Mouse (Mus musculus) gastrocnemius, adult 8-10 months (tissue): ENCODE data around the gene Unc79. TPM values are rescaled to one million over a fixed set of nuclear protein-coding genes. Genes with fewer than 3 reads are reported as not detected.

ENCODE experiments used
- DNase-seq, 2 experiments: peaks; one replicate each; pipeline ENCODE4 v3.0.0; 2022; ENCODE audit warnings: low spot score in 2 of 2
- total RNA-seq, 4 experiments: library from RNA; stranded (reverse); gene quantifications; 2 replicates each; pipeline ENCODE4 v1.2.4; 2022

The Unc79 gene
- under 1 TPM in 2 of 4 experiments, not detected in 2; 0.17 to 0.40 TPM for total RNA-seq

DNA sequence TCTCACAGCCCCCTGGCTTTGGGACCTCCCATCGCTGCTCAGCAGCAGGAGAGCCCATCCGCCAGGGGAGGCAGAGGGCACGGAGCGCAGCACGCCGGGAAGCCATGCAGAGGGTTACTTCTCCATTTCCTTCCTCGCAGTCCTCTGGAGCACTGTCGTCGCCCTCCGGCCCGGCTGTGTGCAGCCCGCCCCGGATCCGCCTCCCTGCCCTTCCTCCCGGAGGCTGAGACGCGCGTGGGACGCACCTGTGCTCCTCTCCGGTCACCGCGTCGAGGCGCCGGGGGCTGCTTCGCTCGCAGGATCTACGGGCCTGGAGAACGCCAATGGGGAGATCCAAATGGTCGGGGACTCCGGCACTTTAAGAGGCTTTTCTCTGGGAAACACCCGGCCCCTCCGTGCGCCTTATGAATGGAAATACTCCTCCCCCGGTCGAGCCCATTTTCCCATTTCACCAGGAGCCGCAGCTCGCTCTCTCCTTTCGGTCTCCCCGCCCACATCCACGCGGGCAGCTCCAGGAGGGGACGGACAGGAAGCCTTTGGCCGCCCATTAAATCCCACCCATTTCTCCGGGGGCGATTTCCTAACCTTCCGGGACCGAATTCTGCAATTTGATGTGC is at the start of gene Unc79:
TSS of gene Unc79 (plus strand) at position 82 of the 617 bp plus-strand sequence.
- DNase-seq, result no peak

DNA sequence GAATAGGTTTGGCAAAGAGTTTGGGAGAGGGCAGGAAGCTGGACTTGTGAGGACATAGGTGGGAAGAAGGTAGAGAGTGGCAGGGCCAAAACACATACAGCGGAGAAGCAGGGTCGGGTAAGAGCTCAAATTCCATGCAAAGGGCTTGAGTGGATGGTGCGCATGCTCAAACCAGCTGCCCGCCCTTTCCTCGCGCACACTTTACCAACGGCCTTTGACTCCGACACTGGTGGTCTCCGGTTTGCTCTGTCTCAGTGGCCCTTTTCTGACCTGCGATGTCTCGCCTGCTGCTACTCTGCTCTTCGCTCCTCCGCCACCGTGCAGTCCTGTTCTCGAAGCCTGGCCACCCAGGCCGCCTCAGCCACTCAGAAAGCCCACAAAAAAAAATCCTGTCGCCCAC is 49.6 kb upstream of the Unc79 start, which contains the start of gene Cox8c:
TSS of gene Cox8c (plus strand) at position 226 of the 400 bp plus-strand sequence.
- DNase-seq, result no peak

DNA sequence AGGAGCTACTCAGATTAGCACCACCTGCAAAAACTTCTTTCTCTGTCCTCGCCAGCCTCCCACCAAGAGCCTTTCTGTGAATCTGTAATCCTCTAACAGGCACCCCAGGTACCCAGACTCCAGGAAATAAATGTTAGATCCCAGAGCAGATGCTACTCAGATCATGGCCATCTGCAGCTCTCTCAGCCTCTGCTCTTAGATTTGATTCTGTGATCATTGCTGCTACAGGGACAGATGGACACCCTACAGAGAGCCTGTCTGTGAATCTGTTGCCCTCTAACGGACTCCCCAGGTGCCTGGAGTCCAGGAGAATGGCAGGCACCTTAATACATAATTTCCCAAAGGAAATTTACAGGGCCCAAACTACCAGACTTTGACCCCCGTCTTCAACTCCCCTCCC is 40.5 kb upstream of the Unc79 start:
- DNase-seq, result no peak

DNA sequence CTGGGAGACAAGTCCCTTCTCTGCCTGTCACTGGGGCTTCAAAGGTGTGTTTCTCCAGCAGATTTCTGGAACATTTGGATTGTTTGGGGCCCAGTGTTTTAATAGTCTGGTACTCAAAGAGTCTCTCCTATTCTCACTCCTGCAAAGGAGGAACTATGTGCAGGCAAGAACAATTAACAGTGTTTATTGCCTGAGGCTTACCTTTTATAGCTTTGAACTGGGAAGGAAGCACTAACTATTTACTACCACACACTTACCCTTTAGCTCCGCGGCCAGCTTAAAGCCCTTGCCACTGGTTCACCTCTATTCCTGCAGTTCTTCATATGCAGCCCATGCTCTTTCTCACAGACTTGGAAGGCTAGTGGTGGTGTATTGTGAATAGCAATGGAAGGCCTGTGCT is 32.6 kb upstream of the Unc79 start:
- no peak for DNase-seq

DNA sequence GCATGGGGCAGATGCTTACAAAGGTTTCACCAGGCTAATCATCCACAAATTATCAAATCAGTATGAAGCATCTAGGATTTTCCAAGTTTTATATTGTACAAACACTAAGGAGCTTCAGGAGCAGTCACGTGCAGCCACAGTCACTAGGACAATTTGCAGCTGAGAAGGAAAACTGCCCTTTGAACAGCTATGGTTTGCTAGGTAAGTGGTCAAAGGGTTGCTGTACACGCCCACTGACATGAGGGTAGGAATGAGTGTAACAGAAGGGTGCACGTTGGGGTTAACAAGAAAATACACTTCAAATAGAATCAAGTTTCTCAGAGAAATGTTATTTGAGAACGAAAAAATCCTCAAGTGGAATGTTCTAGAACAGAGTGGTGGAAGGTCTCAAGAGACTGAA is 18.9 kb upstream of the Unc79 start:
- DNase-seq, result no peak

DNA sequence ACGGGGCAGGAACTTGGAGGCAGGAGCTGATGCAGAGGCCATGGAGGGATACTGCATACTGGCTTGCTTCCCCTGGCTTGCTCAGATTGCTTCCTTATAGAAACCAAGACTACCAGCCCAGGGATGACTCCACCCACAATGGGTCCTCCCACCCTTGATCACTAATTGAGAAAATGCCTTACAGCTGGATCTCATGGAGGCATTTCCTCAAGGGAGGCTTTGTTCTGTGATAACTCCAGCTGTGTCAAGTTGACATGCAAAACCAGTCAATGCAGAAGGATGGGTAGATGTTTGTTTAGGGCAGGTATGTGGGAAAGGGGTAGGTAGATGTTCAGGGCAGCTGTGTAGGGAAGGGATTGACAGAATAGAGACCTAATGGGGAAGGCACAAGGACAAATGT is 18.3 kb upstream of the Unc79 start:
- DNase-seq, result no peak

DNA sequence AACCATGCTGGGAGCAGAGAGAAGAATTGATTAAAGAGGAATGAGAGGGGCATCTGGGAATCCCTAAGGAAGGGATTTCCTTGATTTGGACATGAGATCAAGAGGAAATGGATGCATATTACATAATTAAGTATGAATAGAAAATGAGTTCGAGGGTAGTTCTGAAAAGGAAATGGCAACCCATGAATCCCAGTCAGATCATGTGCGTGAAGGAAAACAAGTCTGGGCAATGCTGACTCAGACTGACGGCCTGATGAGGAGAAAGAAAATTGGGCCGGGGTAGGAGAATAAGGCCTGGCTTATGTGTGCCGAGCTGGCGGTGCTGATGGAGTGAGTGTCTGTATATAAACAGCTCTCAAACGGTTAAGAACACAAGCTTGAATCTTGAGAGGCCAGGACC is 17.9 kb upstream of the Unc79 start:
- no peak for DNase-seq

DNA sequence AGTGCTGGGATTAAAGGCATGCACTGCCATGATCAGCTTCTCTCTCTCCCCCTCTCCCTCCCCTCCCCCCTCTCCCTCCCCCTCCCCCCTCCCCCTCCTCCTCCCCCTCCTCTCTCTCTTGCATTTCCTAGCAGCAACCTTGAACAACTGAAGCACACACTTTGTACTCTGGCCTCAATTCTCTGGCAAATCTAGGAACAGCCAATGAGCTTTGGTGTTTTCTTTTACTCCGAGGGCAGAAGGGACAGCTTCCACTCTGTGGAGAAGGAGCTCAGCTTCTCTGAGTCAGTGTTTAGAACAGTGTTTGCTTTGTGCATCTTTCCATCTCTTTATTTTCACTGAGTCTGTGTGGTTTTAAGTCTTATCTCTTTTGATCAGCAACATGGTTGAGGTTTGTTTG is 12.8 kb upstream of the Unc79 start:
- DNase-seq, result no peak

DNA sequence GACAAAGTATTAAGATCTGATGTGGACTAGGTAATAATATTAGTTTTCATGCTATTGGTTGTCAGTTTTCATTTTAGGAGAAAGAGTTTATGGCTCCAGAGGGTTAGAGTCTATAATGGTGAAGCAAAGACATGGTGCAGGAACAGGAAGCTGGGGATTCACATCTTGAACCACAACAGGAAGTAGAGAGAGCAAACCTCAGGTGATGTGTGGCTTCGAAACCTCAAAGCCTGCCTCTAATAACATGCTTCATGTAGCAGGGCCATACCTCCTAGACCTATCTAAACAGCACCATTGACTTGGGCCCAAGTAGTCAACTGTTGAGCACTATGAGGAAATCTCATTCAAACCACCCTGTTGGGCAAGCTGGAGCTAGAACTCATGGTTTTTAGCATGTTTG is 3.1 kb upstream of the Unc79 start:
- DNase-seq, result no peak

DNA sequence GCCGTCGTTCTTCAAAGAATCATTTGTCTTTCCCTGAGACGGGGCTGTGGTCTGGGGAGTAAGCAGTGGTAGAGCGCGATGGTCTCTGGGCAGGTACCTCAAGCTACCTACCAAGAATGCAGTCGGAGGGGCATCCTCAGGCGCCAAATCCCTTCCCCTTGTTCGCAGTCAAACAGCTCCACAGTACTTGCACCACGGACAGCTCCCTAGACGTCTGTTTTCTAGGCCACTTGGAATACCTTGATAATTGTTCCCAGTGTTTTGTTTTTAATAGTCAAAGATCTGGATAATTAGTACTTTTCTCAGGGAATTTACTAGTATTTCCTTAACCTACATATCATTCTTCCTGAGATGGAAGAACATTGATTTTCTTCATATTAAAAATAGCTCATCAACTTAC is 833 bp upstream of the Unc79 start:
- no peak for DNase-seq

DNA sequence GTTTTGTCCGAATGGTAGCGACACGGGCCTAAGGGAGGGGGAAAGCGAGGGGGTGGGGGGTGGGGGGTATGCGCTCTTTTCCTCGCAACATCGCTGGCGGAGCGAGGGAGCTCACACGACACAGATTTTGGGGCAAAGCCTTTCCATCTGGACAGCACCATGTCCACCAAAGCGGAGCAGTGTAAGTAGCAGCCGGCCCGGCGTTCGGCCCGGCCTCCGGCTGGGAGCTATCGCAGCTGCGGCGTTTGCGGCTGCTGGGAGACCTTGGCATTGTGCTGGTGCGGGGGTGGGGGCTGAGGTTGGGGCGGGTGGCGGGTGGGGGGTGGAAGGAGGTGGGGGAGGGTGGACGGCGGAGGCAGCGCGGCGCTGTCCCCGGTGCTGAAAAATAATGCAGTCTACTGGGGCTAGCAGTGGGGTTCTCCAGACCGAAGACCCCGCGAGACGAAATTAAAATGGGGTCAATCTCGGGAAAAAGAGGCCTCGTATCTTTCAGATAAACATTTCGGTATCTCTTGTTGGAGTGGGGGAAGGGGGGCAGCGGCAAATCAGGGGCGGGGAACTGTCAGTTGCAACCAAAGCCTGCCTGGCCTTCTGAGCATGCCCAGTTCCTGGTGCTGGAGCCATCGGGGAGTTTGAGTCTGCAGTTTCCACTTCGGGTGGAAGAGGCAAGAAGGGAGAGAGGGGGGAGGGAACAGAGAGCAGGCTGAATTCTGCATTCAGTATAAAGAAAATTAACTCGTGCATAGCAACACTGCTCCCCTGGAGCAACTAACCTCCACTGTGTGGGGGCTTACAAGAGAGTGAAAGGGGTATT is 943 bp downstream of the Unc79 start:
- no peak for DNase-seq

DNA sequence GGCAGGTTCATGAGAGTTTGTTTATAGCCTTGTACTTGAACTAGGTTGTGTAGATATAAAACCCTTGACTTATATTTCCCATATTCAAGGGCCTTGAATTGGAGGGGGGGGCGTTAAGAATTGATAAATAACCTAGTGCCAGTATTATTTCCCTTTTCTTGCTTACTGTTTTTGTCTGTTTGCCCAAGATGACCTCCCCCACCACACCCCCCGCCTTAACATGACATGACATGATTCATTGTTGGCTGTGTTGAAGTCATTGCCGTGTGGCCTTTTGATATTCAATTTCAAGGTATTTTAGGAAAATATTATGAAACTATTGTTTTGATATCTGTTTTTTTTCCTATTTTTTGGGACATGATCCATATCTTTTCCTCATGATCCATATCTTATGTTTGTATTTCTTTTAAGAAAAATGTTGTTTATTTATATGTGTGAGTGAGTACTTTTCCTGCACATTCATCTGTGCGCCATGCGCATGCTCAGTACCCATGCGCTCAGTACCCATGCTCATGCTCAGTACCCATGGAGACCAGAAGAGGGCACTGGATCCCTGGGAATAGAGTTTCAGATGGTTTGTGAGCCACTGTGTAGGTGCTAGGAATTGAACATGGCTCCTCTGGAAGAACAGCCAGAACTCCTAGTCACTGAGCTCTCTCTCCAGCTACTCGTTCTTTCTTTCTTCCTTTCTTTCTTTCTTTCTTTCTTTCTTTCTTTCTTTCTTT is 11.6 kb downstream of the Unc79 start:
- no peak for DNase-seq

DNA sequence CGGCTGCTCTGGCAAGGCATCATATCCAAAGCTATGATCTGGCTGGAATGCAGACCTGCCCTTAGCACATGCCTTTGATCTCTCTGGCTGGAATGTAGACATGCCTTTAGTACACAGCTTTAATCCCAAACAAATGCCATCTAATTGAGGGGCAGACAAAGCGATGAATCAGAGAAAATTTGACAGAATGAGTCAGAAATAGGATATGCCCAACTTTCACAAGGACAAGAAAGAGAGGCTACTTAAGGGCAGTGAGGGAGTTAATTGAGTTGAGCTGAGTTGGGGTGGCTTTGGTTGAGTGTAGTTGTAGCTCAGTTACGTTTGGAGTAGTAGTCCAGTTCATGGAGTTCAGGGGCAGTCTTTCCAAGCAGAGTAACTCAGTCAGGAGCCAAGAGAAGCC is 12.4 kb downstream of the Unc79 start:
- no peak for DNase-seq

DNA sequence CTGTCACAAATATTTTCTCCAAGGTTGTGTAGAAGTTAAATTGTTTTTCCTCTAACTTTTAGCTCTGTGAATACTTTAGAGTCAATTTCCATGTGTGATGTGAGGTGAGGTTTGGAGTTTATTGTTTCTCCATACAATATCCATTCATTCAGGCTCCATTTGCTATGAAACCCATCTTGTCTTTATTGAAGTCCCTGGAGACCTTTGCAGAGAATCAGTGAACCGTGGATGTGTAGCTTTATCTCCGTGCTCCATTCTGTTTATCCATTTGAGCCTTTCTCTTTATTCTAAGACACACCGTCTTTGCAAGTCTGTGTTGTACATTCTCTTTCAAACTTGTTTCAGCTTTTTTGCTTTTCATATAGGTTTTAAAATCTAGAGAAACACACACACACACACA is 15.8 kb downstream of the Unc79 start:
- no peak for DNase-seq

DNA sequence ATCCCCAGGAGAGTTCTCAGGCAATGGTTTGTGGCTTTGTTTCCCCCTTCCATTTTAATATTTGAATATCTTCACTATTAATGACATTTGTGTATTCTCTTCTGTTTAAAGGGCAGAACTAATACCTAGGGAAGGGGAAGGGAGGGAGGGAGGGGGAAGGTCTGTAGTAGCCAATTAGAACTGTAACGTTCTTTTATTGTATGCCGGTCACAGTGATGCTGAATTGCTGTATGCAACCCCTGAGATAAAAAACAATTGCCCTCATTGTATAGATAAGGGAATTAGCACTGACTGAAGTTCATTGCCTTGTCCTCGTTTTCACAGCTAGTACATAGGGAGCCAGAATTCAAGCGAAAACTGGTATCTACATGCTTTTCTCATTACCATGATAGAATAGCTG is 31.9 kb downstream of the Unc79 start:
- DNase-seq, result no peak

DNA sequence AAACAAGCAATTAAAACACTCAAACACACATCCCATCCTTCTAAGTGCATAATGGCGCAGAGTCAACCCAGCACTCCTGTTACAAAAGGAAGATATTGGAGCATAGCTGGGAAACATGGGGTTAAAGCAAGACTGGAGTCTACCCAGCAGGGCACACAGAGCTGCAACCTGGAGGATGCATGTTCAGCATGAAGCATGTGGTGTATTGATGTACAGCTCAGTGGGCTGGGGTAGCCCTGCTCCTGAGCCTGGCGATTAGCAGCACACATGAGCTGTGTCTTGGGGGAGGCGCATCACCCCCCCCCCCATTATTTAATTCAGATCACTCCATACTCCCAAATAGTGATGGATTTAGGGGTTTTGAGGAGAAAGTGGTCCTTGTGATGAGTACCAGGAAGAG is 32.9 kb downstream of the Unc79 start:
- DNase-seq, result no peak

DNA sequence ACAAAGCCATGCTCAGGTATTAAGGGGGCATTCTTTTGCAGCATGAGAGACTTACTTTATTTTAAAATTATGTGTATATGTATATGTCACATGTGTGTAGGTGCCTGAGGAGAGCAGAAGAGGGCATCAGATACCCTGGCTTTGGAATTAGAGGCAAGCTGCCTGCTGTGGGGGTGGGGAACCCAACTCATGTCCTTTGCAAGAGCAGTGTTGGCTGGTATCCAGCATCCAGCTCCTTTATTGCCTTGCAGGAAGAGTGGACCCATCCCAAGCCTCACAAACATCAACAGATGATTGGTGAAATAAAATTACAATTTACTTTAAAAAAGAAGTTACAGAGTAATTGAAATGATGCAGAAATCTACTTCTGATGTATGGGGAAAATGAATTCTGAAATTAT is 36.7 kb downstream of the Unc79 start:
- DNase-seq, result no peak

DNA sequence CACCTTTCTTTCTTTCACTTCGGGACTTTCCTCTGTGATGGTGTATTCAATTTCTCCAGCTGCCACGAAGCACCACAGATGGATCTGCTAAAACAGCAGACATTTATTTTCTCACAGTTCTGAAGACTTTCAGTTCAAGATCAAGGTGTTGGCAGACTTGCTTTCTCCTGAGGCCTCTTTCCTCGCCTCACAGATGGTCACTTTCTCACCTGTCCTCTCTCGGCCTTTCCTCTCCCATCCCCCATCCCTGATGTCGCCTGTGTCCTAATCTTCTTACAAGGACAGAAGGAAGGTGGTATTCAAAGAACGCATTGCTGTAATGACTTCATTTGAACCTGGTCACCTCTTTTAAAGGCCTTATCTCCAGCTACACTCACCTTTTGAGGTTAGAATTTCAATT is 39.1 kb downstream of the Unc79 start:
- no peak for DNase-seq

DNA sequence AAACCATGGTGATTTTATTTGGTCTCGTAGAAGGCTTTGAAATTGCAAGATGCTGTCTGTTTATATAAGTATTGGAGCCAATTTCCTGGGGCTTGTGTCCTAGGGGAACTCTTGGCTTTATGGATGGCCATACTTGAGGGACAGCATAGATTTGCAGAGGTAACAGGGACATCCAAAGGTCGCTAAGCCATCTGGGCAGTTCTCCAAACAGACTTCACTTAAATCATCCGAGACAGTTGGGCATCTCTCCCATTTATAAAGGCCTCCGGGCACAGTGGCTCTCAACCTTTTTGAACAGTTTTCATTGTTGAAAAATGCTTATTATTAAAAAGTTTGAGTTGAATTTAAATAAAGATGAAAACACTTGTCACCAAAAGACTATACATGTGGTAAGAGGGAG is 59.8 kb downstream of the Unc79 start:
- no peak for DNase-seq

DNA sequence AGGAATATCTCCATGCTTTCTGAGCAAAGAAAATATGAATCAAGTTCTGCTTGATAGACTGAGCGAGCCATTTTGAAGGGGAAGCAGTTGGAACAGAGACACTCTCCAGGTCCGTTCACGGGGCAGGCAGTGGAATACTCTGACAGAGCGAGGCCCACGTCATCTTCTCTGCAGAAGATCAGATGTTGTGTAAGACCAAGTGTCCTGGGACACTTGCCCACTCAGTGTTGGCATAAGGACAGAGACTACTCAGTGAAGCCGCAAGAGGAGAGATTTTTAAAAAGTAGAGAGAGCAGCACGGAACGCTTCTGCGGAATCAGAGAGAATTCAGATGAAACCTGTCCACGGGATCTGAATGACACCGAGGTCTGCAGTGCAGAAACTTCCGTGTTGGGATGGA is 69.5 kb downstream of the Unc79 start:
- DNase-seq, result no peak

DNA sequence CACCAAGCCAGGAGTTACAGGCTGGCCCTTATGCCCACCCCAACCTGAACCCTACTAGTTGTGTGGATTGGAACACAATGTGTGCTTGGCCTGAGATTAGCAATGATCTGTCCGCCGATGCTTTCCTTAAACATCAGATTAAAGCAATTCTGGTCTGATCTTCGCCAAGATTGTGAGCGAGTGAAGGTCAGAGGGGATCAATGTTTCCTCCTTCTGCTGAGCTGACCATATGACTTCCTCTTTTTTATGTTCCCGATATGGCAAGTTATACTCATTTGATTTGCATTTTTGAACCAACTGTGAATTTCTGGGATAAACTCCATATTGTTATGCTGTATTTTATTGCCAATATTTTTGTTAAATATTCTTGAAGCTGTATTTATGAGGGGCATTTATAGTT is 88.0 kb downstream of the Unc79 start:
- DNase-seq, result no peak

DNA sequence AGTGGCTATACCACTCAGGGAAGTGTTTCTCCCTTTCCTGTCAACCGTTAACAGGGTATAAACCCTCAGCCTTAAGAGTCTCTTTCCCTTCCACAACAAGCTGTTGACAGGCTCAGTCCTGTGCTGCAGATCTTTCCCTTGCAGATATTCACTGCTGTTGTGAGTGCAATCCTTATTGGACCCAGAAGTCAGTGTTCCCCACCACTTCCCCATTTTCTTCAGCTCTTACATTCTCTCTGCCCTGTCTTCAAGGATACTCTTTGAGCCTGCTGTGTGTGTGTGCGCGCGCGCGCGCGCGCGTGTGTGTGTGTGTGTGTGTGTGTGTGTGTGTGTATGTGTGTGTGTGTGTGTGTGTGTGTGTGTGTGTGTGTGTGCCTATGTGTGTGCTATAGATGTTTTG is 90.7 kb downstream of the Unc79 start:
- no peak for DNase-seq

DNA sequence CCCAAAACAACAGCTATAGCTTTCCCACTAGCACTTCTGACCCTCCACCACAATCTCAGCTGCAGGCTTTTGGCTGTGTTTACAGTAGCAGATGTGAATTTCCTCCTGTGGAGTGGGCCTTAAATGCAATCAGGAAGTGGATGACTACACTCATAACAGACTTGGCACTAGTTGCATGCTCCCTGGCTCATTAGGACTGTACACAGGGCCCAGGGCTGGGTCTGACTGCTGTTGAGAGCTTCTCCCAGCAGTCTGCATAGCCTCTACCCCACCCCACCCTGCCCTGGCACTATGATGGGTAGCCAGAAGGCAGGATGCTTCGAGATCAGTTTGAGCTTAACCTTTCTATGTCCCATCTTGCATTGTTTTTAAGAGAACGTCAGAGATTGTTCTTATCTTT is 91.5 kb downstream of the Unc79 start:
- DNase-seq, result no peak
